Mouse (Mus musculus) ovary, postnatal 14 days (tissue): ENCODE data around the gene Aak1.
"Not testable (repeated sequence)": the region's sequence is repeated elsewhere in the genome, so short reads cannot be mapped to it uniquely, and the experiment has no call there.

Experiments
- DNase-seq: peaks from one replicate; pipeline ENCODE4 v3.0.0; 2022; ENCODE audit warnings: low spot score

Gene Aak1

GRCm38 (mm10) chr6:87021791-87022190 is 172.5 kb downstream of the Aak1 start:
- DNase-seq: no peak

DNA sequence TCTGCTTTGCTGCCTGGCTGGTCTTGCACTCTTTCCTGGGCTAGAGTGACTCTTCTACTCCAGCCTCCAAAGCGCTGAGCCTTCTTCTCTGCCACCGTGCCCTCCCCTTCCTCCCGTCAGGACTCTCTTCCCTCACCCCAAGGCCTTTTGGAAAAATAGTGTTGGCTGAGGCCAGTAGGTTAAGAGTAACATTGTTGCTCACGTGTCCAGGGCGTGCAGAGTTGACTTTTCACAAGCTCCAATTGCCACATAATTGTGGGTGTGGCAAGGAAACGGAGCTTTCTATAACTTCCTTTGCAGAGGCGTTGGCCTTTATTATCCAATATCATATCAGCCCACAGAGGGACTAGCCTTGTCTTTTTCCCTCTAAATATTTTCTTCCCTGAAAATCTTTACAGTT is 177.7 kb downstream of the Aak1 start:
- no peak for DNase-seq

DNA sequence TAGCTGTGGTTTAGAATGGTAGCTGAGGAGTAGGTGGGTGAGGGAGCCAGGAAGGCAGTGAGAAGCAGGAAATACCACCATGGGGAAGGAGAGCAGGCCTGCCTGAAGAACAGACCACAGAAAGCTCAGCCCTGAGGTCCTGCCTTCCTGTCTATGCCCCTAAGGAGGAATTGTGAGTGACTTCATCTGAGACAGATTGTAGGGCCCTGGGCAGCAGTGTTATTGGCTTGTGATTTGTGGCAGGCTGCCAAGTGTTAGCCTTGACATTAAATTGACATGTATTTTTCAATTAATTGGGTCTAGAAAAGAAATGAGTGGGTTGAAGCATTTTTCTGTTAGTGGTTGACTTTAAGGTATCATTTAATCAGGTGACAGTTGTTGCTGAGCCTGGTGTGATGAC is 179.6 kb downstream of the Aak1 start:
- DNase-seq: no peak

DNA sequence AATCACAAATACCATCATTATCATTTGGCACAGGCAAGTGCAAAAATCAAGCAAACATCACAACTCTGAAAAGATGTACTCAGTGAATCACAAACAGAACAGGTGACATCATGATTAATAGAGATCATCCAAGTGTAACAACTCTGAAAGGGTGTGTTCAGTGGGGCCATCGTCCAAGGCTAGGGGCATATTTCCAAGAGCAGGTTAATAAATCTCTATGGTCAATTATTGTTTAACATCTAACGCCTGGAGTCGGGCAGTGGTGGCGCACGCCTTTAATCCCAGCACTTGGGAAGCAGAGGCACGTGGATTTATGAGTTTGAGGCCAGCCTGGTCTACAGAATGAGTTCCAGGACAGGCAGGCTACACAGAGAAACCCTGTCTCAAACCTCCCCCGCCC is 182.0 kb downstream of the Aak1 start:
- not testable (repeated sequence) for DNase-seq

DNA sequence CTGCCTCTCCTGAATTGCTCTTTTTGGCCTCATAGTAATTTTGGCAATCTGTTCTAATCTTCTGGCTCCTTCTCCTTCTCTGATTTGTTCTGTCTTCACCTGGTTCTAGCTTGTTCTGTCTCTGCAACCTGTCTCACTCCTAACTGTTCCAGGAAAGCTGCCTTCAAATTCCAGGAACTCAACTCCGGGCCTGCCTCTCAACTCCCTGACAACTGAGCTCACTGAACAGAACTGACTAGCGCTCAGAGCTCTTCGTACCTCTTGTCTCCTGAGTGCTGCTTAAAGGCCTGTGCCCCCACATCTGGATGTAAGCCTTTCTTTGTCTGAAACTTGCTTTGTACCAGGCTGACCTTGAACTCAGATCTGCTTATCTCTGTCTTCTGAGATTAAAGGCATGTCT is 183.1 kb downstream of the Aak1 start:
- DNase-seq: no peak

DNA sequence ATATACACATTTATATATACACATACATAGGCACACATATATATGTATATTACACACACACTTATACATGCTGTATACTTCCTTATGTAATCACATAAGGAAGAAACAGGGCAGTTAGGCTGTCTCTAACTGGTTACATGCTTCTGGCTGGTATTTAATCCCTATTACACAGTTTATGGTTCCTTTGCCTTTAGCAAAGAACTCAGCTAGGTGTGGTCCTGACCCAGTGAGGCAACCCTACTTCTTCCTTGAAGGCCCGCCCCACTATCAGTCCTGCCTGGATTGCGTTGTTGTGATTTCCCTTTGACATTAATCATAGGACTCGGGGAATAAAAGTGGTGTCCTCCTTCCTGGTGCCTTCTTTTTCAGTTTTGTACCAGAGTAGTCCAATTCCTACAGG is 185.1 kb downstream of the Aak1 start:
- no peak for DNase-seq

DNA sequence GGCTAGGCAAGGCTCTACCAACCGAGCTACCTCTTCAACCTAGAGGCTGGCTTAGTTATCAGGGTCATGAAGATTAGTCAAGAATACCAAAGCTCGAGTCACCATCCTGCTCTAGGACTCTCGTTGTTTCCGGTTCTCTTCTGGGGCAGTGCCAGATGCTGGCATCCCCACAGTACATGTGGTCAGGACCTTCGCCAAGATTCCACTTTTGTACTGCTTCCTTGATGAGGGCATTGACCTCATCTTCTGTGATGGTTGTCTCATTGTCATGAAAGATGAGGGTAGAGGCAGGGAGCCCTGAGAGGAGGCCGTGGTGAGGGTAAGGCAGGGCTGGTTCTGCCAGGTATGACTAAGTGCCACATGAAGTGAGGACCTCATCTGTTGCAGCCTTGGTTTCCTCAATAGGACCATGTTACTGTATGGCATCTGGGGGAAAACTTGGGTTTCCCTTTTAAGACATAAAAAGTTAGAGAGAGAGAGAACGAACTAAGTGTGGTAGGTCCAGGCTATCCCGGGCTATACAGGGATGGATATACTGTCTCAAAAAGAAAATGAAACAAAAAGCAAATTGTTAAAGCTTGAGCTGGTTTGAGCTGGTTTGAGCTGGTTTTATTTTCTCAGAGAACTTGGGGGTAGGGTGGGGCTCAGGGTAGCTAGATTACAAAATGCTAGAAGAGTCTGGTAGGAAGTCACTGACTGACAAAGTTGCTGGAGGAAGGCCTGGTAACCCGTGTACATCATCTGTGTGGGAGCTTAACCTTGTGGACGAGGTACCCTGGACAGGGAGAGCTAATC is 188.7 kb downstream of the Aak1 start:
- no peak for DNase-seq

- DNase-seq: no peak
Measured at GRCm38 (mm10) chr6:87039161-87039560, 189.8 kb downstream of the Aak1 start.

GRCm38 (mm10) chr6:87040971-87041370 is 191.7 kb downstream of the Aak1 start:
- DNase-seq: no peak

DNA sequence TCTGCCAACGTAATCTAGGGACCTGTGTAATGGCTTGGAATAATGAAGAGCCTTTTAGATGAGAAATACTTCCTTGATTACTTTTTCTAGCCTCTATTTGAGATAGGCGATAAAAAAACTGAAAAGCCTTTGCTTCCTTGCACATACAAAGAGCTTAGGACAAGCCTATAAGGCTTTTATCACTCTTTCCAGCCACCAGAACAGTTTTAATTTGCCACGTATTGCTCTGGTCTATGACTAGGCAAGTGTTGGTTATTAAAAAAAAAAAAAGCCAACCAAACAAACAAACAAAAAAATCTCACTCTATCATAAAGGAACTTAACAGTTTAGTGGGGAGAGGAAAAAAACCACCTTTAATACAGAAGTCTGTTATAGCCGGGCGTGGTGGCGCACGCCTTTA is 192.1 kb downstream of the Aak1 start:
- no peak for DNase-seq

- no peak for DNase-seq
Measured at GRCm38 (mm10) chr6:87042004-87042336, 192.7 kb downstream of the Aak1 start.

DNA sequence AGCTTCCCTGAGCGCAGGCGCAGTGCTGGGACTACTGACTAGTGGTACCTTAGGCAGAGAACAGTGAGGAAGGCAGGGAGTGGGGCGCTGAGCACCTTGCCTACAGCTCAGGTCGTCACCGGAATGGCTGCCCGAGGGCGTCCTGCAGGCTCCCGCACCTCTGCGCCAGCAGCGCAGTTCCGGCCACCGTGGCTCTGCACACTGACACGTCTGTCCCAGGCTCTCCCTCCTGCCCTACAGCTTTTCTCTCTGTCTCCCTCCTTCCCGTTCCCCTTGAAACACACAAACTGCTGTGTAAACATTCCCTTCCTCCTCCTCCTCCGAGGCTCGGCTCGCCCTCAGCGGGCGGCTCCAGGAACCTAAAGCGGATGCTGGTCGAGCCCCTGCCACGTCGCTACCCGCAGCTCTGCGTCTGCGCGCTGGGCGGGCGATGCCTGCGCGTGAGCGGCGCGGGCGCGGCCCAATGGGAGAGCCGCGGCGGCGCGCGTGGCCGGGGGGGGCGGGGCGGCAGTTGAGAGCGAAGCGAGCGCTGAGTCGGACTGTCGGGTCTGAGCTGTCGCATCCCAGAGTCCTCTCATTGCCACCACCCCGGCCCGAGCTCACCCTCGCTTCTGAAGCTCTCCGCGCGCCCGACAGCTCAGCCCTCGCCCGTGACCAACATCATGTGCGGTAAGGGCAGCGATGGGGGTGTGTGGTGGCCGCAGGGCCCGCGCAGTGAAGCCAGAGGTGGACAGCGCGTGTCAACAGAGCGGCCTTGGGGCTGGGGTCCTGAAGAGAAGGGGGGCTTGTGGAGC is 193.2 kb downstream of the Aak1 start, which contains the start of gene Gfpt1:
TSS of gene Gfpt1 (plus strand) at position 510 of the 794 bp plus-strand sequence.
- peak; percentile 93 for DNase-seq

DNA sequence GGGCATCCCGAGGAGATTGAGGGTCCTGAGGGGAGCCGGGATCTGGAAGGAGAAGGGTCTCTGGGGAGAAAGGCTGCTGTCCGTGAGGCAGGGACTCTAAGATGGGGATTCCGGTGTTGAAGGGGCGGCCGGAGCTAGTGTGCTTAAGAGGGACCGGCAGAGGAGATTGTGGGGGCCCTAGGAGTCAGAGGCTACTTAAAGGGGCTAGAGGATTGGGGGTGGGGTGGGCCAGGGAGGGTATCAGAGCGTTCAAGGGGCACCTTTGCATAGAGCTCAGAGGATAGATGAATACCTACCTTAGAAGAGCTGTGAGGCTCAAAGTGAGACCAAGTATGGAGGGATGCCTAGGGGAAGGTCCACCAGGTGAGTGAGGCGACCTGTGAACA is 193.8 kb downstream of the Aak1 start:
- DNase-seq: no peak

- no peak for DNase-seq
Measured at GRCm38 (mm10) chr6:87044895-87045294, 195.6 kb downstream of the Aak1 start.

DNA sequence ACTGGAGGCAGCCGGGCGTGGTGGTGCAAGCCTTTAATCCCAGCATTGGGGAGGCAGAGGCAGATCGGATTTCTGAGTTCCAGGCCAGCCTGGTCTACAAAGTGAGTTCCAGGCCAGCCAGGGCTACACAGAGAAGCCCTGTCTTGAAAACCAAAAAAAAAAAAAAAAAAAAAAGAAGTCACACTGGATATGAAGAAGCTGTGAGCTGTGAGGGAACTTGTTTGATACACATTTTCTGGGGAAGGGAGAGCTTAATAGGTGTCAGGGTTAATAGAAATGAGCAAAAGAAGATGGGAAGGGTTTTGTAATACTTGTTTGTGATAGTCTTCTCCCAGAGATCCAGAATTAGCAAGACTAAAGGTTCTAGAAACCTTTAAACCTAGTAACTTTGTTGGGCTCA is 196.2 kb downstream of the Aak1 start:
- DNase-seq: no peak

DNA sequence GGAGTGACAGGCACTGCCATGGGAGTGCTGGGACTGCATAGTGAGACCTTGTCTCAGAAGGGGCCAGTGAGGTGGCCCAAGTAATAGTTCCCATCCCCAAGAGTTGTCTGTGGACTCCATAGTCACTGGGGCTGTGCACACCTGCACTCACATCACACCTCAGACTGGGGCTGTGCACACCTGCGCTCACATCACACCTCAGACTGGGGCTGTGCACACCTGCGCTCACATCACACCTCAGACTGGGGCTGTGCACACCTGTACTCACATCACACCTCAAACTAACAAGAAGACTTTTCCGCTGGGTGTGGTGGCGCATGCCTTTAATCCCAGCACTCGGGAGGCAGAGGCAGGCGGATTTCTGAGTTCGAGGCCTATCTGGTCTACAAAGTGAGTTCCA is 199.4 kb downstream of the Aak1 start:
- not testable (repeated sequence) for DNase-seq

DNA sequence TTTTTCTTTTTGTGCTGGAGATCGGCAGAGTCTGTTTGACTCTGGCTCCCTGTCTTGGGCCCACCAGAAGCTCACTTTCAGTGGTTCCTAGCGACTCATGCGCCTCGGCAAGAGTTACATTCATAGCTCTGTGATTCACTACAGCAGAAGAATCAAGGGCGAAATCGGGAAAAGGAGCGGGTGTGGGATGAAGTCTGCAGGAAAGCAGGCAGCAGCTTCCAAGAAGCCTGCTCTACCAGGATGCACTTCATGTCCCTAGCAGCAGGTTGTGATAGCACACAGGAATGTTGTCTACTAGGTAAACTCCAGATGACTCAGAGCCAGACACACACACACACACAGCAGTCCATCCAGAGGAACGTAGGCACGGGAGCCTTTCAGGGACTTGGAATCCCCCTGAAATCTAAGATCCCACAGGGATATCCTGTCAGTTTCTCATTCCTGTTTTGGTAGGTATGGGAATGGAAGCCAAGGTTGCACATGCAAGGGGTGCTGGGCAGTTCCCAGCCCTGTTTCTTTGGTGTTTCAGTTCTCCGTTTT is 202.6 kb downstream of the Aak1 start:
- DNase-seq: no peak
